ENCODE assay signal across 19 mouse cellular contexts in the genomic region with DNA sequence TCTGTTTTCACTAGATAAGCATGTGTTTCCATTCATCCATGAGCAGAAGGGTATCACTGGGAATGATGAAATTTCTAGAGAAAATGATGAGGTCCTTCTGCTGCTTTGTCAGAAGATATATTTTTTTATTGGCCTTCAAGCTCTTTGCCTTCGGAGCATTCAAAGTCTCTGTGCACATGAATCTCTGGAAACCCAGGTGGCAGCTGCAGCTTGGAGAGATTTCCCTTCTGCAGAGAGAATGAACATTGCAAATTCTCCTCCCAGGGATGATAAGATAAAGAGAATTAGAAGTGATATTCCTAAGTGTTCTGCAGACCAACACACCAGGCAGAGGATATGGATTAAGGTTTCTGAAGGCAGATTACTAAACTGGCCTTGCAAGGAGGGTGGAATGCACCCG.
"Had no signal": no experiment of that assay in that cellular context is flagged by ENCODE, and none has a peak within 500 bp of the region (broad histone marks: within the 10 kb centered on the region; RNA-seq: fewer than 3 reads in every experiment).

No protein-coding gene starts in this region.

- H3K27me3 ChIP-seq: kidney, embryonic 15.5 days; liver, embryonic 13.5 days; lung, embryonic 15.5 days; midbrain, embryonic 12.5 days; midbrain, embryonic 15.5 days; neural tube, embryonic 12.5 days; neural tube, embryonic 15.5 days had no signal

- H3K4me3 ChIP-seq: kidney, embryonic 15.5 days; left cerebral cortex, adult 2 months; liver, embryonic 13.5 days; lung, embryonic 15.5 days; midbrain, embryonic 12.5 days; midbrain, embryonic 15.5 days; neural tube, embryonic 12.5 days; neural tube, embryonic 15.5 days had no signal

- H3K9ac ChIP-seq: kidney, embryonic 15.5 days; liver, embryonic 13.5 days; lung, embryonic 15.5 days; midbrain, embryonic 12.5 days; midbrain, embryonic 15.5 days; neural tube, embryonic 12.5 days; neural tube, embryonic 15.5 days had no signal

- ATAC-seq: midbrain, embryonic 15.5 days had no signal

- H3K9me3 ChIP-seq: kidney, embryonic 15.5 days; liver, embryonic 13.5 days; lung, embryonic 15.5 days; midbrain, embryonic 12.5 days; midbrain, embryonic 15.5 days; neural tube, embryonic 12.5 days; neural tube, embryonic 15.5 days had no signal

- H3K27ac ChIP-seq: left cerebral cortex, adult 2 months; liver, embryonic 13.5 days; lung, embryonic 15.5 days; macrophage; midbrain, embryonic 12.5 days; midbrain, embryonic 15.5 days; neural tube, embryonic 12.5 days; neural tube, embryonic 15.5 days; stomach, postnatal 0 days had no signal

- DNase-seq: kidney, adult 8-10 months; kidney, postnatal 10 days; kidney, postnatal 36 days; layer of hippocampus, postnatal 36 days; liver, embryonic 13.5 days; right cerebral cortex, adult 18-20 months; right cerebral cortex, postnatal 14 days; right cerebral cortex, postnatal 4 days; thymus, adult 2 months; thymus, postnatal 25 days had no signal

- H3K4me2 ChIP-seq: liver, embryonic 13.5 days; lung, embryonic 15.5 days; midbrain, embryonic 12.5 days; midbrain, embryonic 15.5 days; neural tube, embryonic 12.5 days; neural tube, embryonic 15.5 days had no signal

- H3K4me1 ChIP-seq: liver, embryonic 13.5 days; midbrain, embryonic 12.5 days; neural tube, embryonic 12.5 days; neural tube, embryonic 15.5 days had no signal

- H3K36me3 ChIP-seq: kidney, embryonic 15.5 days; liver, embryonic 13.5 days; lung, embryonic 15.5 days; midbrain, embryonic 12.5 days; midbrain, embryonic 15.5 days; neural tube, embryonic 12.5 days; neural tube, embryonic 15.5 days had no signal
